Mouse (Mus musculus) gastrocnemius, postnatal 36 days (tissue): ENCODE data around the gene Gm7970. TPM values are rescaled to one million over a fixed set of nuclear protein-coding genes. Genes with fewer than 3 reads are reported as not detected.
"Not testable (repeated sequence)": the region's sequence is repeated elsewhere in the genome, so short reads cannot be mapped to it uniquely, and the experiment has no call there.

Experiments used
- DNase-seq, 2 experiments: peaks; one replicate each; pipeline ENCODE4 v3.0.0; 2022
- intact Hi-C: fragments of 180-260 bp; cut with DNase I; formaldehyde crosslinking; loops from one replicate; pipeline ENCODE4 v1.15.1; 2025
- long read RNA-seq, 2 experiments: library from polyadenylated mRNA; stranded (forward); transcript quantifications; one replicate each; pipeline ENCODE4 v2.0.0; 2021
- total RNA-seq, 2 experiments: library from RNA; stranded (reverse); gene quantifications; 2 replicates each; pipeline ENCODE4 v1.2.3; 2021

Gm7970 gene
- total RNA-seq, result not detected
- long read RNA-seq, experiment 1, result 0 reads
- long read RNA-seq, experiment 2, result 0 reads

GRCm38 (mm10) chr14:41555483-41555882 lies at the start of gene Gm7970:
Gm7970 (minus strand) TSS chr14:41555583.
- DNase-seq, intact Hi-C loops: not testable (repeated sequence)

GRCm38 (mm10) chr14:41600935-41601334 lies 45.6 kb upstream of the Gm7970 start:
- DNase-seq, intact Hi-C loops: not testable (repeated sequence)

GRCm38 (mm10) chr14:41586346-41586745 lies 31.0 kb upstream of the Gm7970 start:
- DNase-seq, intact Hi-C loops: not testable (repeated sequence)

- DNase-seq, intact Hi-C loops: not testable (repeated sequence)
Measured at GRCm38 (mm10) chr14:41572911-41573310, 17.5 kb upstream of the Gm7970 start, which contains the start of gene 1700049E17Rik2. 1700049E17Rik2 (plus strand) TSS chr14:41573211.

- DNase-seq, intact Hi-C loops: not testable (repeated sequence)
Measured at GRCm38 (mm10) chr14:41524695-41525094, 30.7 kb downstream of the Gm7970 start.

GRCm38 (mm10) chr14:41520683-41521082 lies 34.7 kb downstream of the Gm7970 start:
- DNase-seq, intact Hi-C loops: not testable (repeated sequence)

Other genes starting within 250 kb of the Gm7970 start
- gene Gm5798, start 207.0 kb downstream of the Gm7970 start, total RNA-seq, result not detected
- not detected for gene Gm7945, start 169.2 kb downstream of the Gm7970 start, total RNA-seq
- not detected for gene Gm6482, start 147.3 kb downstream of the Gm7970 start, total RNA-seq
- gene Gm7954, start 102.1 kb downstream of the Gm7970 start, total RNA-seq, result not detected
- gene Gm3486, start 66.1 kb downstream of the Gm7970 start, total RNA-seq, result not detected
- gene 1700049E17Rik2, start 17.6 kb upstream of the Gm7970 start, total RNA-seq, result not detected
- not detected for gene Gm3072, start 69.0 kb upstream of the Gm7970 start, total RNA-seq
- gene Gm3676, start 90.9 kb upstream of the Gm7970 start, total RNA-seq, result not detected
- gene Gm8068, start 146.3 kb upstream of the Gm7970 start, total RNA-seq, result not detected
- gene Gm7929, start 195.0 kb upstream of the Gm7970 start, total RNA-seq, result not detected
- gene Gm47189, start 216.9 kb upstream of the Gm7970 start, total RNA-seq, result not detected